In the genomic region with DNA sequence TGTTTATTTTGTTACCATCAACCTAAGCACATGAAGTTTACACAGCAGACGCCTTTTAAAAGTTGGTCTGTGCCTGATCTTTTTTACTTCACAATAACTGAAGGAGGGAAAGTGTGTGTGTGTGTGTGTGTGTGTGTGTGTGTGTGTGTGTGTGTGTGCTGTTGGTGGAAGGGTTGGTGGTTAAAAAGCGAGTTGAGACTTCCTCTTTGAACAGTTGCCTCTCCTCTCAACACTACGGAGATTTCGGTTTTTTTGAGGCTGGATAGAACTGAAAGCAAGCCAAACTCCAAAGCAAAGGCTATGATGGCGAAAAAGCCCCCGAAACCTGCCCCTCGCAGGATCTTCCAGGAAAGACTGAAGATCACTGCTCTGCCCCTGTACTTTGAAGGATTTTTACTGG, we compare ENCODE assay signal across 13 mouse cellular contexts. TPM values are rescaled to one million over a fixed set of nuclear protein-coding genes. Genes with fewer than 3 reads are reported as not detected.
DNase-seq lines count a peak whose midpoint lies in the region; ATAC-seq and TF ChIP-seq lines count a peak whose summit lies in the region.
"Had no signal": no experiment of that assay in that cellular context is flagged by ENCODE, and none has a peak within 500 bp of the region (broad histone marks: within the 10 kb centered on the region; RNA-seq: fewer than 3 reads in every experiment).

A gene (plus strand): TSS at position 209 of the 400 bp plus-strand sequence.

- no peak within 1 kb of the TSS for H3K4me2 ChIP-seq in heart, embryonic 16.5 days (ENCODE audit: low read depth, low read length)
- H3K4me2 ChIP-seq: heart, embryonic 13.5 days; stomach, embryonic 15.5 days had no signal

- no peaks in the 10 kb centered on the region for H3K27me3 ChIP-seq in heart, embryonic 16.5 days (ENCODE audit: control insufficient read depth, insufficient read depth, low read length)
- no peaks in the 10 kb centered on the region for H3K27me3 ChIP-seq in megakaryocyte, embryonic 14.5 days (replicated peaks)
- no peaks in the 10 kb centered on the region for H3K27me3 ChIP-seq in thymus, adult 2 months (ENCODE audit: control insufficient read depth, insufficient read depth, low read length)
- H3K27me3 ChIP-seq: heart, embryonic 13.5 days; stomach, embryonic 15.5 days had no signal

- H3K27ac ChIP-seq in heart, embryonic 16.5 days (ENCODE audit: low read length): peak within 1 kb of the TSS; percentile 56; the same call in 1 of the 2 replicates
- peak within 1 kb of the TSS; percentile 93 for H3K27ac ChIP-seq in bone marrow macrophage, adult 2 months (ENCODE audit: insufficient read depth, low read depth, low read length)
- peak within 1 kb of the TSS; percentile 100 for H3K27ac ChIP-seq in thymus, adult 2 months (ENCODE audit: control insufficient read depth, insufficient read depth, low read length)
- H3K27ac ChIP-seq: heart, embryonic 13.5 days; stomach, embryonic 15.5 days had no signal

- no peak for TF ChIP-seq CTCF in bone marrow macrophage, adult 2 months (IDR thresholded peaks at IDR 0.05; ENCODE audit: low read depth, low read length)
- TF ChIP-seq CTCF in thymus, adult 2 months (IDR thresholded peaks at IDR 0.05; ENCODE audit: borderline replicate concordance, control insufficient read depth, extremely low read depth, insufficient read depth, low read length, poor library complexity): no peak

- 67% methylated on average over 7 of the region's 7 CpGs for WGBS in heart, embryonic 16.5 days
- WGBS in thymus, adult 2 months: 5% methylated on average over 7 of the region's 7 CpGs

- ATAC-seq in heart, embryonic 16.5 days (replicated peaks; ENCODE audit: extremely low read depth, insufficient read depth, low FRiP score): no peak

- TF ChIP-seq POLR2A in bone marrow macrophage, adult 2 months (IDR thresholded peaks at IDR 0.05; ENCODE audit: borderline replicate concordance, low read depth, low read length): no peak
- 0 out of 2 replicates have a peak, but pooled peaks have one; percentile 28 for TF ChIP-seq POLR2A in thymus, adult 2 months (IDR thresholded peaks at IDR 0.05; ENCODE audit: control insufficient read depth, extremely low read depth, insufficient read depth, low read length, poor library complexity)

- 0 out of 2 replicates have a peak, but pooled peaks cover 3% of the 10 kb centered on the region for H3K9me3 ChIP-seq in heart, embryonic 16.5 days (replicated peaks; ENCODE audit: control insufficient read depth, low read length)
- H3K9me3 ChIP-seq in megakaryocyte, embryonic 14.5 days: no peaks in the 10 kb centered on the region
- H3K9me3 ChIP-seq: heart, embryonic 13.5 days; stomach, embryonic 15.5 days had no signal

- H3K4me3 ChIP-seq in heart, embryonic 16.5 days (ENCODE audit: low read length): peak within 1 kb of the TSS; percentile 31; the same call in 1 of the 2 replicates
- peak within 1 kb of the TSS; percentile 80 for H3K4me3 ChIP-seq in bone marrow macrophage, adult 2 months (ENCODE audit: insufficient read depth, low read length)
- peak within 1 kb of the TSS; percentile 91 for H3K4me3 ChIP-seq in megakaryocyte, embryonic 14.5 days (replicated peaks)
- H3K4me3 ChIP-seq in thymus, adult 2 months (ENCODE audit: control insufficient read depth, insufficient read depth, low read length): peak within 1 kb of the TSS; percentile 98
- H3K4me3 ChIP-seq: heart, embryonic 13.5 days; stomach, embryonic 15.5 days had no signal

- H3K4me1 ChIP-seq in heart, embryonic 16.5 days (ENCODE audit: control insufficient read depth, insufficient read depth, low read length): no peaks in the 10 kb centered on the region; the same call in 1 of the 2 replicates
- peaks cover 38% of the 10 kb centered on the region for H3K4me1 ChIP-seq in bone marrow macrophage, adult 2 months (ENCODE audit: control insufficient read depth, insufficient read depth, low read length)
- peaks cover 57% of the 10 kb centered on the region for H3K4me1 ChIP-seq in megakaryocyte, embryonic 14.5 days
- H3K4me1 ChIP-seq in thymus, adult 2 months (replicated peaks; ENCODE audit: control insufficient read depth, insufficient read depth, low read length): peaks cover 19% of the 10 kb centered on the region

- H3K9ac ChIP-seq in heart, embryonic 16.5 days (ENCODE audit: low read length): no peak within 1 kb of the TSS
- H3K9ac ChIP-seq: heart, embryonic 13.5 days; stomach, embryonic 15.5 days had no signal

- no peak for DNase-seq in heart, postnatal 4 days
- peak; percentile 57 for DNase-seq in thymus, adult 2 months
- no peak for DNase-seq in adrenal gland, adult 18-20 months (ENCODE audit: low spot score in 2 of 2)
- no peak for DNase-seq in cerebellum, postnatal 25 days
- no peak for DNase-seq in ovary, postnatal 36 days (ENCODE audit: low spot score)
- DNase-seq: cerebellum, postnatal 10 days; kidney, adult 9 months had no signal

- H3K36me3 ChIP-seq in heart, embryonic 16.5 days (ENCODE audit: control insufficient read depth, insufficient read depth): no peaks in the 10 kb centered on the region
- no peaks in the 10 kb centered on the region for H3K36me3 ChIP-seq in megakaryocyte, embryonic 14.5 days (replicated peaks; ENCODE audit: low read length)
- no peaks in the 10 kb centered on the region for H3K36me3 ChIP-seq in thymus, adult 2 months (ENCODE audit: control insufficient read depth, insufficient read depth, low read length)
- H3K36me3 ChIP-seq: heart, embryonic 13.5 days; stomach, embryonic 15.5 days had no signal

RNA-seq across cellular contexts. Expression of the gene that starts here (rescaled TPM):
- 2.4 and 7.5 TPM in 2 replicates for polyA plus RNA-seq in heart, embryonic 16.5 days (2015; fragmentation: Nextera tagmentation; extraction: Ambion mirVana)
- total RNA-seq in heart, postnatal 4 days (2021): under 1 TPM in 1 of 2 experiments, not detected in 1; 0.19 TPM
- polyA plus RNA-seq in bone marrow macrophage, adult 2 months (2012; ENCODE audit: insufficient read depth, insufficient read length, missing spikeins): 208 and 228 TPM in 2 replicates
- polyA plus RNA-seq in megakaryocyte, embryonic 14.5 days (2012; ENCODE audit: insufficient read depth, low replicate concordance): 0.97 and 21.5 TPM in 2 replicates
- polyA plus RNA-seq in thymus, adult 2 months (2012; rRNA removed): 14.0 and 15.5 TPM in 2 replicates
- total RNA-seq in adrenal gland, adult 18-20 months (2021): 1 to 10 TPM in 1 of 2 experiments, under 1 TPM in 1; 0.70 to 1.1 TPM
- total RNA-seq: left cerebral cortex, postnatal 10 days had no signal

Comparison
In these comparisons a context has a peak if more than half of its experiments do, and no peak if none do; other contexts are left out.
1. H3K4me3 ChIP-seq: peak in every context shown above with its lines; median percentile 98 in thymus, adult 2 months; 91 in megakaryocyte, embryonic 14.5 days; 80 in bone marrow macrophage, adult 2 months; 31 in heart, embryonic 16.5 days.